Mouse (Mus musculus): ENCODE measurements around the gene Gm11639.

The Gm11639 gene

GRCm38 (mm10) chr11:104685548-104685947 is at the start of gene Gm11639:
Gm11639 (plus strand) TSS chr11:104685707.
- no peak for DNase-seq (ENCODE audit: low read depth, low spot score)

GRCm38 (mm10) chr11:104637010-104637409 is 48.5 kb upstream of the Gm11639 start:
- no peak for DNase-seq (ENCODE audit: low read depth, low spot score)

DNA sequence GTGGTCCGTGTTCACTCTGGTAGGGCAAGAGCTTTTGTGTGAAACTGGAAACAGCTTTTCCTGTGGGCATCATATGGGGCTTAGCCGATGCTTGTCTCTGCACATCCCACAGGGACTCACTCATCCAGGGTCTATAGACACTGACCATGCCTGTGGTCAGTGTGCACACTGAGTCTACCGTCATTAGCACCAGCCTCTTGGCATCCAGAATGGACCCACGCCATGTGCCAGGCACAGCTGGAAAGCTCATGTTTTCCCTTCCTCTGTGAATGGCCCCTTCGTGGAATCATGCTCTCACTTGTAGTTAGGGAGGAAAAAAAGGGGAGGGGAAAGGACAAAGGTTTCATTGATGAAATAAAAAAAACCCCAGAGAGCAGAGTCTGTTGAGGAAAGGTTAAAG is 47.5 kb upstream of the Gm11639 start:
- no peak for DNase-seq (ENCODE audit: low read depth, low spot score)

- DNase-seq (ENCODE audit: low read depth, low spot score), result no peak
These were observed 46.6 kb upstream of the Gm11639 start for GRCm38 (mm10) chr11:104638906-104639305.

- no peak for DNase-seq (ENCODE audit: low read depth, low spot score)
These were observed 45.9 kb upstream of the Gm11639 start for GRCm38 (mm10) chr11:104639634-104640033.

GRCm38 (mm10) chr11:104640894-104641293 is 44.6 kb upstream of the Gm11639 start:
- DNase-seq (ENCODE audit: low read depth, low spot score), result no peak

DNA sequence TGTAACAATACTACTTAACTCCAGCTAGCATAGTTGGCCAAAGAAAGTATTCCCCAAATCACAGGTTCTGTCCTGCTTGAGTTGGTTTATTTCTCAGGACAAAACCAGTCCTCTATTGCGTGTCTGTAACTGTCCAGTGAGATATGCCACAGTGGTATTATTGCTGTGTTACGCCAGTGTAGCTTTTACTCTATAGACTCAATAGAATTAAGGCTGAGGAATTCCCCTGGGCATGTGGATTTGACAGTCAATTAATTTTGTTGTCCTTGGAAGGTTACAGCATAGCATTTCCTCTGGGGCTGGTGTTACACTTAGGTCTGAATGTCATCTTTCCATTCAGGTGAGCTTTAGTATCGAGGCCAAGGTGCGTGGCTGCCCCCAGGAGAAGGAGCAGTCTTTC is 42.3 kb upstream of the Gm11639 start:
- DNase-seq (ENCODE audit: low read depth, low spot score), result no peak

DNA sequence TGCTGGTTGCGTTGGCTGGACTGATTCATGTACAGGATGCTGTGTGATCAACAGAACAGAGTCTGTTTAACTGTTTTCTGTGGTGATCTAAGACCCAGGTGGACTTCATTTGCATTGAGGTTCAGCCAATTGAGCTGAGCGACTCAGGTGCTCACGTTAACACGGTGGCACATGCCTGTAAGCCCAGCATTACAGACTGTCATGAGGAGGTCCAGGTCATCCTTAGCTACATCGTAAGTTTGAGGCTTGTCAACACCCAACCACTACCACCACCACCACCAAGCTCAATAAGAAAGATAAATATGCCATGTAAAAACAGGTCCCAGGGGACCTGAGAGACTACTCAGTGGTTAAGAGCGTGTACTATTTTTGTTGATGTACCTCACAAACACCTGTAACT is 40.1 kb upstream of the Gm11639 start:
- no peak for DNase-seq (ENCODE audit: low read depth, low spot score)

DNA sequence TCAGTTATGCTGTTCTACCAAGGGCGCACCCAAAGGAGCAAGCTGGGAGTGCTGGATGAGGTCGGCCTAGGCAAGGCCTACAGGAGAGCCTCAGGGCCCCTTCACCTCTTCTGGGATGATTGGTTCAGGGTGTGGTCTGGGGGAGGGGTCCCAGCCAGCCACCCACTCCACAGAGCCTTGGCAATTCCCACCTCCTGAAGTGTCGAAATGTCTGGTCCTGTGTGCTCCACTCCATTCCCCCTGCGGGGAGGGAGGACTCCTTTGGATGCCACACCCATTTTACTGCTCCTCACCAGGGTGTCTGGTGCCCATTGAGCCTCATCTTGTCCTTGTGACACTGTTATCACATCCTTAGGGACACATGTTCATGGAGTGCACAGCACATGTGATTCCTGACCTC is 39.3 kb upstream of the Gm11639 start:
- no peak for DNase-seq (ENCODE audit: low read depth, low spot score)

DNA sequence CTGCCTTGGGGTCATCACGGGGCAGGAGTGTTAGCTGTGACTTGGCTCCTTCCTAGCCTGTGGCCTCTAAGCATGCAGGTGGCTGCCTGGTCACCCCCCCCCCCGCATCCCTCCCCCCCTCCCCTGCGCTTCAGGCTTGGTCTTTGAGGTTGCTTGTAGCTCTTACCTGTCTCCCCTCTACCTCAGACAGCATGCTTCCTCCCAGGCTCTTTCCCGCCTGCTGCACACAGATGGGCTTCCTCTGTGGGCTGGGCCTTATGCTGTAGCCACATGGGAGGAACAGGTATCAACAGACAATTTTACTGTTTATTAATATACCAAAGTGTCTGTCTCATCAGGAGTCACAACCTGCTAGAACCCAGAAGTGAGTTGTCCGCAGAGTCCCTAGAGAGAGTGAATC is 38.9 kb upstream of the Gm11639 start:
- no peak for DNase-seq (ENCODE audit: low read depth, low spot score)

DNA sequence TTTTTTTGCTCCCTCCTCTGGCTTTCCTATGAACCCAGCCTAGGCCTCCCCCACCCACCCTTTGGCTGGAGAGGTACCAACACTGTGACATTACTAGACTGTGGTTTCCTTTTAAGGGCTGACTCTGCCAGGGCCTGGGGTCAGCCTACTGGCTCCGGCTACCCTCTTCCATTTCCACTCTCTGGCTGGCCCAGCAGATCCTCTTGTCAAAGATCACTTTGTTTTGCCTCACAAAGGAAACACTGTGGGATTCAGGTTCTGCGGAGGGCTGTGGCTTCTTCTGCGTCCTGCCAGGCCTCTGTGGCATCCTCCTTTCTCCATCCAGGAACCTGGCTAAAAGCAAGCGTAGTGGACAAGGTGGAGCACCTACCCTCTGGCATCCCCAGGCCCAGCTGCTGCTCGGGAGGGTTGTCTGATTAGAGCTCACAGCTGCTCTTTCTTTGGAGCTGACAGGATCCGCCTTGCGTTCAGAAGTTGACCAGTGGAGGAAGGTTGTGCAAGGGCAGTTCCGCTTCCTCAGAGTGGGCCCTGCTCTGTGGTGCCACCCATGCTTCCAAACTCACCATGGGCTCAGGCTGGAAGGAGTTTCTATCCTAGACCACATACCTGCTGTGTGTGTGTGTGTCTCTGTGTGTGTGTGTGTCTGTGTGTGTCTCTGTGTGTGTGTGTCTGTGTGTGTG is 38.2 kb upstream of the Gm11639 start:
- DNase-seq (ENCODE audit: low read depth, low spot score), result no peak

- no peak for DNase-seq (ENCODE audit: low read depth, low spot score)
These were observed 36.9 kb upstream of the Gm11639 start for GRCm38 (mm10) chr11:104648571-104648970.

DNA sequence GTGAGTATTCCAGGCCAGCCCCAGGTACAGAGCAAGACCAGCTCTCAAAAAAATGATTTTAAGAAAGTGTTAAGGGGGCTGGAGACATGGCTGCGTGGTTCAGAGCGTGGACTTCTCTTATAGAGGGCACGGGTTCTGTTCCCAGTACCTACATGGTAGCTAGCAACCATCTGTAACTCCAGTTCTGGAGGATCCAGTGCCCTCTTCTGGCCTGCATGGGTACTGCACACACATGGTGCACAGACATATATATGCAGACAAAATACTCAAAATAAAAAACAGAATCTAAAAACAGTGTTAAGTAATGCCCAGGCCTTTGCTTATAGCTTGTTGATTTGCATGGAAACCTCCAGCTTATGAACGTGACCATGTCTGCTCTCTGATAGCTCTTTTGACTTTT is 24.9 kb upstream of the Gm11639 start:
- no peak for DNase-seq (ENCODE audit: low read depth, low spot score)

GRCm38 (mm10) chr11:104661106-104661505 is 24.4 kb upstream of the Gm11639 start:
- no peak for DNase-seq (ENCODE audit: low read depth, low spot score)

- DNase-seq (ENCODE audit: low read depth, low spot score), result no peak
These were observed 23.8 kb upstream of the Gm11639 start for GRCm38 (mm10) chr11:104661531-104662205.

DNA sequence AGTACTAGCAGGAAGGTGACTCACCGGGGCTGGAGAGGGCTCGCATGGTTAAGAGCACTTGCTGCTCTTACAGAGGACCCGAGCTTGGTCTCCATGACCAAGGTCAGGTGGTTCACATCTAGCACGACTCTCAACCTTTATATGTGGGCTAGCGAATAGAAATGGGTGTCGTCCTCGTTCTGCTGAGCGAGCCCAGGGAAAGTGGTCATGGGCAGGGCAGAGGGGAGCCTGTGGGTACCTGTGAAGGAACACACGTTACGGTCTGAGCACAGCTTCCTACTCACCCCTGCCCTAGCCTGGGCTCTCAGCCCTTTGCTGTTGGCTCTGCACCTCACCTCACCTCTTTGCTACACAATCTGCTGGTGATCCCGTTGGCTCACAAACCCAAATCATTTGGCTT is 22.9 kb upstream of the Gm11639 start:
- DNase-seq (ENCODE audit: low read depth, low spot score), result no peak

GRCm38 (mm10) chr11:104663241-104663877 is 22.1 kb upstream of the Gm11639 start:
- DNase-seq (ENCODE audit: low read depth, low spot score), result no peak

GRCm38 (mm10) chr11:104663878-104664261 is 21.6 kb upstream of the Gm11639 start:
- no peak for DNase-seq (ENCODE audit: low read depth, low spot score)

DNA sequence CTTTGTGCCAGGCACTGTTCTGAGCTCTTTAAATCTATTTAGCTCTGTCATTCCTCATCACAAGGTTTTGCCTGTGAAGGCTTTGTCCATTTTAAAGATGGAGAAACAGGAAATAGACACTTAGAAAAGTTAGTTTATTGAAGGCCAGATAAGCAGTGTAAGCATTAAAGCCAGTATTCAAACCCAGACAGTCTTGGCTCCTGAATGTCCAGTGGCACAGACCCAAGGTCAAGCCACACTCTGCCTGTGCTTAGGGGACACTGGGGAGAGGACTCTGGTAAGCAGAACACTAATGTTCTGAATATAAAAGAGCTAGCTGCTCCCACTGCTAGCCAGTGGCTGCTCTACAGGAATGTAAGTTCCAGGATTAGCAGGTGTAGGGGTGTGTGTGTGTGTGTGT is 21.1 kb upstream of the Gm11639 start:
- no peak for DNase-seq (ENCODE audit: low read depth, low spot score)

- DNase-seq (ENCODE audit: low read depth, low spot score), result no peak
These were observed 18.1 kb upstream of the Gm11639 start for GRCm38 (mm10) chr11:104667399-104667798.

- no peak for DNase-seq (ENCODE audit: low read depth, low spot score)
These were observed 12.1 kb upstream of the Gm11639 start for GRCm38 (mm10) chr11:104673412-104673811.

- no peak for DNase-seq (ENCODE audit: low read depth, low spot score)
These were observed 10.7 kb upstream of the Gm11639 start for GRCm38 (mm10) chr11:104674768-104675167.

DNA sequence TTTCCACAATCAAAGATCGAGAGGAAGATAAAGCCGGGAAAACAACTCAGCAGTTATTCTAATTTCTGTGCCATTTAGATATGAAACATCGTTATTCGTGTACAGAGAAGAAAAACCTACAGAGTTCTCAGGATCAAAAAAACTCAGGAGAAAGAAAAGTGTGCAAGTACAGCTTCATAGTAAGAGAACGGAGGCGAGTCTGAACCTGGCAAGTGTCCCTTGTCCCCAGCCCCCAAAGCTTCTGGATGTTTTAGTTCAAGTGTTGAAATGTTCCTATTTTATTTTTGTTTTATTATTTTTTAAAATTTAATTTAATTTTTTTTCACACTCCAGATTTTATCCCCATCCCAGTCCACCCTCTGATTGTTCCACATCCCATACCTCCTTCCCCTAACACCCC is 7.7 kb downstream of the Gm11639 start:
- DNase-seq (ENCODE audit: low read depth, low spot score), result no peak

All from brain, embryonic 18.5 days (tissue).